13 mouse cellular contexts compared by ENCODE assay signal in genomic region chr9:48755438-48756070, GRCm38 (mm10).
DNase-seq lines count a peak whose midpoint lies in the region; ATAC-seq lines count a peak whose summit lies in the region.
"Had no signal": no experiment of that assay in that cellular context is flagged by ENCODE, and none has a peak within 500 bp of the region (broad histone marks: within the 10 kb centered on the region; RNA-seq: fewer than 3 reads in every experiment).

No protein-coding gene starts in this region.

- H3K9me3 ChIP-seq in forebrain, embryonic 10.5 days = no peaks in the 10 kb centered on the region
- H3K9me3 ChIP-seq in forebrain, embryonic 13.5 days (replicated peaks) = no peaks in the 10 kb centered on the region
- no peaks in the 10 kb centered on the region for H3K9me3 ChIP-seq in lung, embryonic 15.5 days
- no peaks in the 10 kb centered on the region for H3K9me3 ChIP-seq in hindbrain, embryonic 15.5 days
- no peaks in the 10 kb centered on the region for H3K9me3 ChIP-seq in neural tube, embryonic 11.5 days (ENCODE audit: control insufficient read depth, low read length)
- H3K9me3 ChIP-seq: embryonic facial prominence, embryonic 15.5 days had no signal

- no peaks in the 10 kb centered on the region for H3K27me3 ChIP-seq in forebrain, embryonic 10.5 days (ENCODE audit: poor library complexity, severe bottlenecking)
- H3K27me3 ChIP-seq in forebrain, embryonic 13.5 days = no peaks in the 10 kb centered on the region
- H3K27me3 ChIP-seq in lung, embryonic 15.5 days = no peaks in the 10 kb centered on the region
- no peaks in the 10 kb centered on the region for H3K27me3 ChIP-seq in hindbrain, embryonic 15.5 days
- no peaks in the 10 kb centered on the region for H3K27me3 ChIP-seq in neural tube, embryonic 11.5 days (ENCODE audit: control insufficient read depth, insufficient read depth, low read length)
- H3K27me3 ChIP-seq: embryonic facial prominence, embryonic 15.5 days had no signal

- no peak overlapping the region for H3K4me2 ChIP-seq in forebrain, embryonic 13.5 days
- no peak overlapping the region for H3K4me2 ChIP-seq in lung, embryonic 15.5 days
- H3K4me2 ChIP-seq in hindbrain, embryonic 15.5 days = no peak overlapping the region
- no peak overlapping the region for H3K4me2 ChIP-seq in neural tube, embryonic 11.5 days (ENCODE audit: low read depth)
- H3K4me2 ChIP-seq: embryonic facial prominence, embryonic 15.5 days had no signal

- no peak overlapping the region for H3K9ac ChIP-seq in forebrain, embryonic 13.5 days
- H3K9ac ChIP-seq in lung, embryonic 15.5 days = no peak overlapping the region
- no peak overlapping the region for H3K9ac ChIP-seq in hindbrain, embryonic 15.5 days
- H3K9ac ChIP-seq in neural tube, embryonic 11.5 days (ENCODE audit: low read length) = no peak overlapping the region
- H3K9ac ChIP-seq: embryonic facial prominence, embryonic 15.5 days had no signal

- peak overlapping the region; percentile 85 for H3K27ac ChIP-seq in forebrain, embryonic 10.5 days
- no peak overlapping the region for H3K27ac ChIP-seq in forebrain, embryonic 13.5 days
- H3K27ac ChIP-seq in lung, embryonic 15.5 days = peak overlapping the region; percentile 18; the same call in 1 of the 2 replicates
- 0 out of 2 replicates have a peak overlapping the region, but pooled peaks have one; percentile 15 for H3K27ac ChIP-seq in hindbrain, embryonic 15.5 days (replicated peaks)
- 0 out of 2 replicates have a peak overlapping the region, but pooled peaks have one; percentile 31 for H3K27ac ChIP-seq in neural tube, embryonic 11.5 days (ENCODE audit: low read depth, low read length)
- H3K27ac ChIP-seq: embryonic facial prominence, embryonic 15.5 days; macrophage had no signal

- ATAC-seq in forebrain, embryonic 13.5 days = no peak
- no peak for ATAC-seq in lung, embryonic 15.5 days (ENCODE audit: borderline replicate concordance, extremely low read depth, low FRiP score, low TSS enrichment)
- ATAC-seq in hindbrain, embryonic 15.5 days (ENCODE audit: low FRiP score, low read depth) = no peak
- peak; percentile 67; the same call in 1 of the 2 replicates for ATAC-seq in neural tube, embryonic 11.5 days (ENCODE audit: insufficient read depth, low FRiP score, low TSS enrichment)

- H3K4me3 ChIP-seq in forebrain, embryonic 10.5 days = no peak overlapping the region
- no peak overlapping the region for H3K4me3 ChIP-seq in forebrain, embryonic 13.5 days
- no peak overlapping the region for H3K4me3 ChIP-seq in lung, embryonic 15.5 days
- no peak overlapping the region for H3K4me3 ChIP-seq in hindbrain, embryonic 15.5 days
- no peak overlapping the region for H3K4me3 ChIP-seq in neural tube, embryonic 11.5 days (ENCODE audit: low read depth, low read length)
- H3K4me3 ChIP-seq: embryonic facial prominence, embryonic 15.5 days had no signal

- 24% methylated on average over 9 of the region's 9 CpGs for WGBS in forebrain, embryonic 10.5 days
- WGBS in forebrain, embryonic 13.5 days = 17% methylated on average over 9 of the region's 9 CpGs
- 43% methylated on average over 9 of the region's 9 CpGs for WGBS in lung, embryonic 15.5 days
- 45% methylated on average over 9 of the region's 9 CpGs for WGBS in hindbrain, embryonic 15.5 days
- WGBS in neural tube, embryonic 11.5 days = 16% methylated on average over 9 of the region's 9 CpGs

- H3K4me1 ChIP-seq in forebrain, embryonic 10.5 days = peaks cover 56% of the 10 kb centered on the region
- H3K4me1 ChIP-seq in forebrain, embryonic 13.5 days = peaks cover 28% of the 10 kb centered on the region
- peaks cover 40% of the 10 kb centered on the region for H3K4me1 ChIP-seq in lung, embryonic 15.5 days
- H3K4me1 ChIP-seq in hindbrain, embryonic 15.5 days (replicated peaks) = peaks cover 35% of the 10 kb centered on the region
- H3K4me1 ChIP-seq in neural tube, embryonic 11.5 days (ENCODE audit: control insufficient read depth, insufficient read depth, low read length) = peaks cover 17% of the 10 kb centered on the region

- H3K36me3 ChIP-seq in forebrain, embryonic 10.5 days (replicated peaks) = peaks cover 17% of the 10 kb centered on the region
- no peaks in the 10 kb centered on the region for H3K36me3 ChIP-seq in forebrain, embryonic 13.5 days (ENCODE audit: poor library complexity, severe bottlenecking)
- H3K36me3 ChIP-seq in lung, embryonic 15.5 days = no peaks in the 10 kb centered on the region
- no peaks in the 10 kb centered on the region for H3K36me3 ChIP-seq in hindbrain, embryonic 15.5 days
- H3K36me3 ChIP-seq in neural tube, embryonic 11.5 days (ENCODE audit: control insufficient read depth, insufficient read depth, low read length) = no peaks in the 10 kb centered on the region
- H3K36me3 ChIP-seq: embryonic facial prominence, embryonic 15.5 days had no signal

- DNase-seq in forebrain, embryonic 10.5 days (ENCODE audit: extremely low spot score, low spot score) = peak; percentile 48
- DNase-seq in lung, postnatal 25 days (ENCODE audit: low spot score) = no peak
- peak; percentile 35 for DNase-seq in neural tube, embryonic 11.5 days (ENCODE audit: low spot score)
- DNase-seq in cerebellum, adult 11 months = no peak
- no peak for DNase-seq in spleen, postnatal 4 days (ENCODE audit: low spot score in 2 of 2)
- DNase-seq: gastrocnemius, postnatal 14 days; heart, postnatal 36 days; thymus, postnatal 4 days had no signal

Comparison
In these comparisons a context has a peak if more than half of its experiments do, and no peak if none do; other contexts are left out.
1. DNase-seq: peak in forebrain, embryonic 10.5 days (single experiment) and neural tube, embryonic 11.5 days (single experiment); none in lung, postnatal 25 days (single experiment), cerebellum, adult 11 months (single experiment) and spleen, postnatal 4 days (0 of 2).